Mouse (Mus musculus): ENCODE results near the gene Ppm1e. TPM values are rescaled to one million over a fixed set of nuclear protein-coding genes. Genes with fewer than 3 reads are reported as not detected.

The Ppm1e gene
- total RNA-seq, 2 experiments from 2014 or later: 8.1 to 10.0 TPM

DNA sequence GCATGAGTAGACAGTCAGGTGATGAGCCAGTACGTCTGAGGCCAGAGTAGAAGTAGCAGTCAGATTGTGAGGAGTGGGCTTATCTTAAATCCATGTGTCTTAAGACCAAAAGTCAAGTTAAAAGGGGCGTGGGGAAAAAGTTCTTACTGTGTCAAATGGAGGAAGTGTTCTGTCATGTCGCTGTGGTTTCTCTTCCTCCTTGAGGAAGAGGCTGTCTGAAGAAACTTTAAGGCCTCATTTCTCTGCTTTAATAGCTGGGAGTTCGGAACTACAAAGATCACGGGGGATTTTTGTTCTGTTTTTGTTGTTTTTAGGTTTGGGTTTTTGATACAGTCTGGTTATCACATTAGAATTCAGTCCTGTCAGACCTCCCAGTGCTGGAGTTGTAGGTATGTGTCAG is 146.5 kb downstream of the Ppm1e start:
- intact Hi-C loops (cut with DNase I): loop anchor here (5.0 kb wide), 1 partner anchor 560 kb away; no protein-coding TSS in a partner anchor
- DNase-seq (ENCODE audit: low spot score): no peak

Other genes with a start within 250 kb of the Ppm1e start
- gene Ska2, start 249.8 kb downstream of the Ppm1e start, total RNA-seq (2021): 10 to 100 TPM; 12.8 to 14.6 TPM
- 1 to 10 TPM; 6.9 to 7.5 TPM for gene Trim37, start 231.9 kb downstream of the Ppm1e start, total RNA-seq (2021)
- 1 to 10 TPM; 1.6 to 1.7 TPM for gene Rad51c, start 45.9 kb upstream of the Ppm1e start, total RNA-seq (2021)
- under 1 TPM; 0.36 to 0.47 TPM for gene Tex14, start 46.0 kb upstream of the Ppm1e start, total RNA-seq (2021)
- gene Gm11492, start 207.6 kb upstream of the Ppm1e start, total RNA-seq (2021): not detected
- gene Sept4, start 209.9 kb upstream of the Ppm1e start, total RNA-seq (2021): 10 to 100 TPM; 43.4 to 43.7 TPM
- gene Mtmr4, start 233.1 kb upstream of the Ppm1e start, total RNA-seq (2021): 10 to 100 TPM; 26.3 to 26.4 TPM